In the genomic region with DNA sequence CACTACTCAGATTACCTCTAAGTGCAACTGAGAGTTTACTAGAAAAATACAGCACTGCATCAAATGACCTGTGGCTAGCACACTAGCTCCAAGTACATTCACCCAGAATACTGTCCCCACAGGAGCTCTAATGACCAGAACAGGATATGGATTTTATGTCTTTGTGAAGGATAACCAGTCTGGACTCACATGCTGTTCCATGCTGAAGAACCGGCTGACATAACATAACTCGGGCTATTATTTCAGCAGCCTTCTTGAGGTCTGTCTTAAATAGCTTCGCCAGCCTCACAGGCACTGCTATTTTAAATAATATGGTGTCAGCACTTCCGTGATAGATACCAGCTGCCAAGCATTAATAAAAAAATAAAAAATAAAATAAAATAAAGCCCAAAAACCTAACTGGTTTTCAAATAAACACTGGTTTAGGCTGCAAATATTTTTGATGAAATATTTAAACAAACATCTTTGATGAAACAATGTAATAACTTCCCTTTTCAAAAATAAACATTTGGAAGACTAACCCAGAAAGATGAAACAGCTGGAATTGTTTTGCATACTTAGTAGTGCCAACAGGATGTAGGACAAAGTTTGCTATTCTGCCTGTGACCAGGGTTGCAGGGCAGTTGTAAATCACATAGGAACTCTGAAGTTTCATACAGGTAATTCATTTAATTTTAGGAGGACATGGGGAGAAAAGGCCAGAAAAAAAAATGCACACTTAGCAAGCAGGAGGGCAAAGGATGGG, we compare ENCODE assay signal across 12 mouse cellular contexts.
DNase-seq lines count a peak whose midpoint lies in the region; ATAC-seq lines count a peak whose summit lies in the region.
"Had no signal": no experiment of that assay in that cellular context is flagged by ENCODE, and none has a peak within 500 bp of the region (broad histone marks: within the 10 kb centered on the region; RNA-seq: fewer than 3 reads in every experiment).

No protein-coding gene starts in this region.

- H3K4me2 ChIP-seq in kidney, embryonic 16.5 days (replicated peaks; ENCODE audit: low read depth, low read length), result no peak overlapping the region
- H3K4me2 ChIP-seq in embryonic facial prominence, embryonic 14.5 days (ENCODE audit: low read depth, low read length), result no peak overlapping the region
- H3K4me2 ChIP-seq: embryonic facial prominence, embryonic 15.5 days; hindbrain, embryonic 13.5 days had no signal

- H3K4me1 ChIP-seq in kidney, embryonic 16.5 days (ENCODE audit: insufficient read depth, low read length), result peaks cover 3% of the 10 kb centered on the region; the same call in 1 of the 2 replicates
- H3K4me1 ChIP-seq in embryonic facial prominence, embryonic 14.5 days (ENCODE audit: control insufficient read depth, insufficient read depth, low read length), result peaks cover 4% of the 10 kb centered on the region
- H3K4me1 ChIP-seq: embryonic facial prominence, embryonic 15.5 days had no signal

- no peak for DNase-seq in kidney, adult 9 months
- peak; percentile 28 for DNase-seq in embryo, embryonic 10.5 days (ENCODE audit: low spot score)
- DNase-seq in embryonic facial prominence, embryonic 14.5 days (ENCODE audit: low spot score), result peak; percentile 44
- peak; percentile 31 for DNase-seq in lung, postnatal 10 days
- DNase-seq in testis, postnatal 10 days (ENCODE audit: low spot score), result no peak
- no peak for DNase-seq in MN1 (ENCODE audit: low spot score)

- ATAC-seq in kidney, embryonic 16.5 days (ENCODE audit: low FRiP score, low TSS enrichment), result peak; percentile 74
- ATAC-seq in embryonic facial prominence, embryonic 14.5 days (ENCODE audit: low read depth), result no peak
- ATAC-seq: forebrain, embryonic 14.5 days had no signal

- no peak overlapping the region for H3K9ac ChIP-seq in kidney, embryonic 16.5 days (replicated peaks; ENCODE audit: low read length)
- no peak overlapping the region for H3K9ac ChIP-seq in embryonic facial prominence, embryonic 14.5 days (ENCODE audit: low read depth, low read length)
- H3K9ac ChIP-seq: embryonic facial prominence, embryonic 15.5 days; hindbrain, embryonic 13.5 days had no signal

- H3K4me3 ChIP-seq in kidney, embryonic 16.5 days (ENCODE audit: low read length), result no peak overlapping the region
- H3K4me3 ChIP-seq in embryonic facial prominence, embryonic 14.5 days (ENCODE audit: low read depth, low read length), result no peak overlapping the region
- H3K4me3 ChIP-seq: embryonic facial prominence, embryonic 15.5 days; hindbrain, embryonic 13.5 days had no signal

- no peaks in the 10 kb centered on the region for H3K9me3 ChIP-seq in kidney, embryonic 16.5 days (ENCODE audit: low read length)
- H3K9me3 ChIP-seq in embryonic facial prominence, embryonic 14.5 days (ENCODE audit: control insufficient read depth, low read length), result no peaks in the 10 kb centered on the region
- H3K9me3 ChIP-seq: embryonic facial prominence, embryonic 15.5 days; hindbrain, embryonic 13.5 days had no signal

- WGBS in kidney, embryonic 16.5 days, result 24% methylated on average over 4 of the region's 4 CpGs
- WGBS in embryonic facial prominence, embryonic 14.5 days, result 25% methylated on average over 4 of the region's 4 CpGs

- H3K36me3 ChIP-seq in kidney, embryonic 16.5 days (ENCODE audit: insufficient read depth, low read length), result no peaks in the 10 kb centered on the region
- no peaks in the 10 kb centered on the region for H3K36me3 ChIP-seq in embryonic facial prominence, embryonic 14.5 days (ENCODE audit: control insufficient read depth, insufficient read depth, low read length)
- H3K36me3 ChIP-seq: embryonic facial prominence, embryonic 15.5 days; hindbrain, embryonic 13.5 days had no signal

- no peaks in the 10 kb centered on the region for H3K27me3 ChIP-seq in kidney, embryonic 16.5 days (ENCODE audit: insufficient read depth, low read length)
- H3K27me3 ChIP-seq in embryonic facial prominence, embryonic 14.5 days (replicated peaks; ENCODE audit: control insufficient read depth, insufficient read depth, low read length), result no peaks in the 10 kb centered on the region
- H3K27me3 ChIP-seq: embryonic facial prominence, embryonic 15.5 days; hindbrain, embryonic 13.5 days had no signal

- 0 out of 2 replicates have a peak overlapping the region, but pooled peaks have one; percentile 9 for H3K27ac ChIP-seq in kidney, embryonic 16.5 days (ENCODE audit: low read length)
- no peak overlapping the region for H3K27ac ChIP-seq in embryonic facial prominence, embryonic 14.5 days (replicated peaks; ENCODE audit: low read depth, low read length)
- H3K27ac ChIP-seq: embryonic facial prominence, embryonic 15.5 days; hindbrain, embryonic 13.5 days; macrophage; stomach, postnatal 0 days had no signal

Comparison
In these comparisons a context has a peak if more than half of its experiments do, and no peak if none do; other contexts are left out.
1. DNase-seq: peak in embryo, embryonic 10.5 days (single experiment), embryonic facial prominence, embryonic 14.5 days (single experiment) and lung, postnatal 10 days (single experiment); none in kidney, adult 9 months (single experiment), testis, postnatal 10 days (single experiment) and MN1 (single experiment).